Comparison of ENCODE assay signal across 9 mouse cellular contexts in genomic region chr10:69845749-69846148, GRCm38 (mm10).
DNase-seq lines count a peak whose midpoint lies in the region; ATAC-seq and TF ChIP-seq lines count a peak whose summit lies in the region.
"Had no signal": no experiment of that assay in that cellular context is flagged by ENCODE, and none has a peak within 500 bp of the region (broad histone marks: within the 10 kb centered on the region; RNA-seq: fewer than 3 reads in every experiment).

No protein-coding gene starts in this region.

- intact Hi-C loops in left cerebral cortex, postnatal 14 days (cut with DNase I): no loop called here
- intact Hi-C loops in left cerebral cortex, postnatal 10 days (cut with DNase I): loop anchor here (2.0 kb wide), 1 partner anchor 183 kb away; no protein-coding TSS in a partner anchor

- H3K9me3 ChIP-seq in embryonic facial prominence, embryonic 11.5 days (replicated peaks; ENCODE audit: control insufficient read depth, low read length): no peaks in the 10 kb centered on the region
- no peaks in the 10 kb centered on the region for H3K9me3 ChIP-seq in hindbrain, embryonic 10.5 days
- no peaks in the 10 kb centered on the region for H3K9me3 ChIP-seq in limb, embryonic 14.5 days (ENCODE audit: control insufficient read depth, low read length)
- H3K9me3 ChIP-seq: embryonic facial prominence, embryonic 12.5 days had no signal

- no peak for ATAC-seq in embryonic facial prominence, embryonic 11.5 days (replicated peaks; ENCODE audit: insufficient number of reproducible peaks, low FRiP score, low TSS enrichment, low read depth)
- peak; percentile 86 for ATAC-seq in limb, embryonic 14.5 days (ENCODE audit: low FRiP score, low read depth)
- ATAC-seq in activated CD4-positive, CD25-positive, alpha-beta regulatory T cell, adult 4 months: no peak

- no peak for TF ChIP-seq POLR2A in limb, embryonic 14.5 days (IDR thresholded peaks at IDR 0.05; ENCODE audit: borderline replicate concordance, extremely low read depth, insufficient read depth, insufficient read length)

- DNase-seq in left cerebral cortex, postnatal 14 days (ENCODE audit: low spot score in 2 of 2): peak; percentile 38 to 42
- DNase-seq in left cerebral cortex, postnatal 10 days (ENCODE audit: extremely low spot score in 1 of 2, low spot score in 2 of 2): no peak
- DNase-seq in adrenal gland, postnatal 36 days: peak; percentile 41 to 55
- DNase-seq in embryonic facial prominence, embryonic 11.5 days (ENCODE audit: low spot score): peak; percentile 83
- DNase-seq in hindbrain, embryonic 10.5 days (ENCODE audit: low spot score): peak; percentile 64
- peak; percentile 82 for DNase-seq in limb, embryonic 14.5 days (ENCODE audit: low spot score)
- DNase-seq in neural tube, embryonic 10.5 days (ENCODE audit: extremely low spot score, low spot score): peak; percentile 55

- no peaks in the 10 kb centered on the region for H3K36me3 ChIP-seq in embryonic facial prominence, embryonic 11.5 days (replicated peaks; ENCODE audit: control insufficient read depth, insufficient read depth, low read depth, low read length)
- no peaks in the 10 kb centered on the region for H3K36me3 ChIP-seq in hindbrain, embryonic 10.5 days
- H3K36me3 ChIP-seq in limb, embryonic 14.5 days (ENCODE audit: control insufficient read depth, insufficient read depth, low read length): no peaks in the 10 kb centered on the region
- H3K36me3 ChIP-seq: embryonic facial prominence, embryonic 12.5 days had no signal

- no peaks in the 10 kb centered on the region for H3K27me3 ChIP-seq in embryonic facial prominence, embryonic 11.5 days (ENCODE audit: control insufficient read depth, insufficient read depth, low read length)
- no peaks in the 10 kb centered on the region for H3K27me3 ChIP-seq in hindbrain, embryonic 10.5 days (ENCODE audit: insufficient read depth, poor library complexity, severe bottlenecking)
- H3K27me3 ChIP-seq in limb, embryonic 14.5 days (ENCODE audit: control insufficient read depth, insufficient read depth, low read length): no peaks in the 10 kb centered on the region
- H3K27me3 ChIP-seq: embryonic facial prominence, embryonic 12.5 days had no signal

- H3K27ac ChIP-seq in embryonic facial prominence, embryonic 11.5 days (replicated peaks; ENCODE audit: low read depth, low read length): no peak overlapping the region
- H3K27ac ChIP-seq in hindbrain, embryonic 10.5 days: no peak overlapping the region
- no peak overlapping the region for H3K27ac ChIP-seq in limb, embryonic 14.5 days (replicated peaks; ENCODE audit: low read depth, low read length)
- H3K27ac ChIP-seq: embryonic facial prominence, embryonic 12.5 days had no signal

- no peak overlapping the region for H3K4me3 ChIP-seq in embryonic facial prominence, embryonic 11.5 days (ENCODE audit: low read depth, low read length)
- H3K4me3 ChIP-seq in hindbrain, embryonic 10.5 days: no peak overlapping the region
- H3K4me3 ChIP-seq in limb, embryonic 14.5 days (replicated peaks; ENCODE audit: low read length): no peak overlapping the region
- H3K4me3 ChIP-seq: embryonic facial prominence, embryonic 12.5 days had no signal

- H3K4me1 ChIP-seq in embryonic facial prominence, embryonic 11.5 days (ENCODE audit: control insufficient read depth, insufficient read depth, low read length): no peaks in the 10 kb centered on the region
- H3K4me1 ChIP-seq in hindbrain, embryonic 10.5 days (replicated peaks): 0 out of 2 replicates have a peak, but pooled peaks cover 7% of the 10 kb centered on the region
- H3K4me1 ChIP-seq in limb, embryonic 14.5 days (ENCODE audit: control insufficient read depth, insufficient read depth, low read length): no peaks in the 10 kb centered on the region
- H3K4me1 ChIP-seq: embryonic facial prominence, embryonic 12.5 days had no signal

- H3K9ac ChIP-seq in embryonic facial prominence, embryonic 11.5 days (replicated peaks; ENCODE audit: low read length): no peak overlapping the region
- H3K9ac ChIP-seq in limb, embryonic 14.5 days (ENCODE audit: low read depth, low read length, severe bottlenecking): no peak overlapping the region
- H3K9ac ChIP-seq: embryonic facial prominence, embryonic 12.5 days had no signal

- WGBS in embryonic facial prominence, embryonic 11.5 days: 23% methylated on average over 4 of the region's 4 CpGs
- 35% methylated on average over 4 of the region's 4 CpGs for WGBS in hindbrain, embryonic 10.5 days
- 32% methylated on average over 4 of the region's 4 CpGs for WGBS in limb, embryonic 14.5 days

- no peak overlapping the region for H3K4me2 ChIP-seq in embryonic facial prominence, embryonic 11.5 days (ENCODE audit: low read depth, low read length)
- H3K4me2 ChIP-seq in limb, embryonic 14.5 days (replicated peaks; ENCODE audit: low read depth, low read length, severe bottlenecking): no peak overlapping the region
- H3K4me2 ChIP-seq: embryonic facial prominence, embryonic 12.5 days had no signal

Comparison
In these comparisons a context has a peak if more than half of its experiments do, and no peak if none do; other contexts are left out.
1. DNase-seq: peak in left cerebral cortex, postnatal 14 days (2 of 2), adrenal gland, postnatal 36 days (2 of 2), embryonic facial prominence, embryonic 11.5 days (single experiment), hindbrain, embryonic 10.5 days (single experiment), limb, embryonic 14.5 days (single experiment) and neural tube, embryonic 10.5 days (single experiment); none in left cerebral cortex, postnatal 10 days (0 of 2).